Mouse (Mus musculus): ENCODE results near the gene Tulp1. TPM values are rescaled to one million over a fixed set of nuclear protein-coding genes. Genes with fewer than 3 reads are reported as not detected.
A peak's percentile ranks its signal among the peaks of the same experiment; 100 is the strongest.
"Not testable (repeated sequence)": the region's sequence is repeated elsewhere in the genome, so short reads cannot be mapped to it uniquely, and the experiment has no call there.

Tulp1 gene
- polyA plus RNA-seq (2015; fragmentation: Nextera tagmentation; extraction: Ambion mirVana), result 0.52 and 1.3 TPM in 2 replicates

GRCm38 (mm10) chr17:28365122-28365521 lies at the start of gene Tulp1:
Gene Tulp1 (minus strand): TSS chr17:28365222.
- DNase-seq (no peak), ATAC-seq (ENCODE audit: low read depth) (no peak)
- no peaks in the 10 kb centered on the region for H3K9me3 ChIP-seq (replicated peaks)
- H3K27ac ChIP-seq, result no peak within 1 kb of the TSS
- whole genome bisulfite sequencing (ENCODE audit: insufficient replicate concordance), result 20% methylated on average over 8 of the region's 8 CpGs
- H3K4me3 ChIP-seq (replicated peaks), result 0 out of 2 replicates have a peak within 1 kb of the TSS, but pooled peaks have one; percentile 12
- H3K36me3 ChIP-seq, result no peaks in the 10 kb centered on the region
- peak within 1 kb of the TSS; percentile 8 for H3K4me2 ChIP-seq
- H3K9ac ChIP-seq, result no peak within 1 kb of the TSS
- peaks cover 23% of the 10 kb centered on the region for H3K4me1 ChIP-seq (replicated peaks)
- H3K27me3 ChIP-seq, result peaks cover 60% of the 10 kb centered on the region

DNA sequence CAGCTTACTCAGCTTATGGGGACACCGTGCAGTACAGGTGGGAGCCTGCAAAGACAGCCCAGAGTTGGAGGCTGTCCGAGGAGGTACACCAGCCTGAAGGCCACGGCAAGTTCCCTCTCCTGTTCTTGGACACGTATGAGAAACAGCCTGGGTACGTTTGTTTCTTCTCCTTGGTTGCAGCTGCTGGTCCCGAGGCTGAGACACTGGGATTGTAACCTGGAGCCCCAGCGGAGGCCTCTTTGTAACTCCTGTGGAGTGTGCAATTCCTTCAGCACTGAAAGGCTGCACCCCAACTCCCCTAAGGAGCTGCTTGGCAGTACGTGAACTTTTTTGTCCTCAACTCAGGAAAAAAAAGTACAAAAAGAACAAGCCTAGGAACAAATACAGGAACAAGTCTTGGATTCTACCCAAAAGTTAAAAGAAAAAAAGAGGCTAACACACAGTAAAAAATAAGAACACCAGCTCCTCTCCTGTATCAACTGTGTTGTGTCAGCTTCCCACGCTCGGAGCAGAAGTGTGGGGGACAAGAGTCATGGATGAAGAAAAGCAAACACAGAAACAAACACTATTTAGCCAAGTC lies 46.4 kb upstream of the Tulp1 start:
- H3K27me3 ChIP-seq, result no peaks in the 10 kb centered on the region
- H3K36me3 ChIP-seq, result peaks cover 21% of the 10 kb centered on the region
- peaks cover 19% of the 10 kb centered on the region; the same call in 1 of the 2 replicates for H3K4me1 ChIP-seq (replicated peaks)
- no peak overlapping the region for H3K4me2 ChIP-seq
- H3K4me3 ChIP-seq (replicated peaks), result no peak overlapping the region
- WGBS (ENCODE audit: insufficient replicate concordance), result 74% methylated on average over 10 of the region's 10 CpGs
- DNase-seq, result no peak
- no peaks in the 10 kb centered on the region for H3K9me3 ChIP-seq (replicated peaks)
- ATAC-seq (ENCODE audit: low read depth), result no peak
- no peak overlapping the region for H3K27ac ChIP-seq
- no peak overlapping the region for H3K9ac ChIP-seq

GRCm38 (mm10) chr17:28410731-28411130 lies 45.7 kb upstream of the Tulp1 start:
- 75% methylated on average over 4 of the region's 4 CpGs for WGBS (ENCODE audit: insufficient replicate concordance)
- Histone ChIP-seq H3K9ac (no peak overlapping the region), H3K4me3 (replicated peaks) (no peak overlapping the region), H3K36me3 (peaks cover 27% of the 10 kb centered on the region), H3K27ac (no peak overlapping the region), H3K27me3 (no peaks in the 10 kb centered on the region), H3K4me2 (no peak overlapping the region), H3K9me3 (replicated peaks) (no peaks in the 10 kb centered on the region), H3K4me1 (replicated peaks) (peaks cover 19% of the 10 kb centered on the region; the same call in 1 of the 2 replicates)
- ATAC-seq (ENCODE audit: low read depth), result no peak
- no peak for DNase-seq

- no peaks in the 10 kb centered on the region for H3K9me3 ChIP-seq (replicated peaks)
- no peaks in the 10 kb centered on the region for H3K27me3 ChIP-seq
- no peak overlapping the region for H3K4me3 ChIP-seq (replicated peaks)
- 69% methylated on average over 5 of the region's 5 CpGs for WGBS (ENCODE audit: insufficient replicate concordance)
- peaks cover 34% of the 10 kb centered on the region for H3K36me3 ChIP-seq
- ATAC-seq (ENCODE audit: low read depth) (no peak), DNase-seq (no peak)
- H3K9ac ChIP-seq, result no peak overlapping the region
- peaks cover 19% of the 10 kb centered on the region; the same call in 1 of the 2 replicates for H3K4me1 ChIP-seq (replicated peaks)
- H3K4me2 ChIP-seq, result no peak overlapping the region
- no peak overlapping the region; the same call in 1 of the 2 replicates for H3K27ac ChIP-seq
Observed at GRCm38 (mm10) chr17:28408251-28408918, 43.4 kb upstream of the Tulp1 start.

GRCm38 (mm10) chr17:28407418-28408250 lies 42.6 kb upstream of the Tulp1 start:
- Histone ChIP-seq H3K36me3 (peaks cover 34% of the 10 kb centered on the region), H3K9ac (no peak overlapping the region), H3K4me1 (replicated peaks) (peaks cover 19% of the 10 kb centered on the region; the same call in 1 of the 2 replicates), H3K9me3 (replicated peaks) (no peaks in the 10 kb centered on the region), H3K27me3 (no peaks in the 10 kb centered on the region), H3K4me2 (no peak overlapping the region), H3K4me3 (replicated peaks) (no peak overlapping the region), H3K27ac (no peak overlapping the region)
- DNase-seq (peak; percentile 31), ATAC-seq (ENCODE audit: low read depth) (peak; percentile 59)
- 18% methylated on average over 15 of the region's 15 CpGs for WGBS (ENCODE audit: insufficient replicate concordance)

- peaks cover 34% of the 10 kb centered on the region for H3K36me3 ChIP-seq
- peaks cover 19% of the 10 kb centered on the region; the same call in 1 of the 2 replicates for H3K4me1 ChIP-seq (replicated peaks)
- 78% methylated on average over 7 of the region's 7 CpGs for WGBS (ENCODE audit: insufficient replicate concordance)
- H3K27me3 ChIP-seq, result no peaks in the 10 kb centered on the region
- H3K4me2 ChIP-seq, result no peak overlapping the region
- H3K27ac ChIP-seq, result no peak overlapping the region
- H3K9ac ChIP-seq, result no peak overlapping the region
- no peak for ATAC-seq (ENCODE audit: low read depth)
- DNase-seq, result no peak
- H3K4me3 ChIP-seq (replicated peaks), result no peak overlapping the region
- H3K9me3 ChIP-seq (replicated peaks), result no peaks in the 10 kb centered on the region
Observed at GRCm38 (mm10) chr17:28406471-28406870, 41.4 kb upstream of the Tulp1 start.

DNA sequence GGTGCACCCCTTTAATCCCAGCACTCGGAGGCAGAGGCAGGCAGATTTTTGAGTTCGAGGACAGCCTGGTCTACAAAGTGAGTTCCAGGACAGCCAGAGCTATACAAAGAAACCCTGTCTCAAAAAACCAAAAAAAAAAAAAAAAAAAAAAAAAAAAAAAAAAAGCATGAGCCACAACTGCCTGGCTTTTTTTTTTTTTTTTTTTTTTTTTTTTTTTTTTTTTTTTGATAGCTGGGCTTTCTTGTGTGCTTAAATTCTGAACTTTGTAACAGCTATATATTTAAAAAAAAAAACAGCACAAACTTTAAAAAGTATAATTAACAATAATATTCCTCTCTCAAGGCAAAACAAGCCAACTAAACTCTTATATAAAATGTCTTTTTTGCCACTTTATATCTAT lies 39.7 kb upstream of the Tulp1 start:
- Histone ChIP-seq H3K36me3 (peaks cover 33% of the 10 kb centered on the region), H3K4me1 (replicated peaks) (peaks cover 19% of the 10 kb centered on the region; the same call in 1 of the 2 replicates)
- not testable (repeated sequence) for H3K27me3 ChIP-seq; H3K9me3 ChIP-seq (replicated peaks); H3K4me3 ChIP-seq (replicated peaks); H3K9ac ChIP-seq; H3K27ac ChIP-seq; DNase-seq; H3K4me2 ChIP-seq; ATAC-seq (ENCODE audit: low read depth)
- WGBS (ENCODE audit: insufficient replicate concordance), result 74% methylated on average over 2 of the region's 2 CpGs

DNA sequence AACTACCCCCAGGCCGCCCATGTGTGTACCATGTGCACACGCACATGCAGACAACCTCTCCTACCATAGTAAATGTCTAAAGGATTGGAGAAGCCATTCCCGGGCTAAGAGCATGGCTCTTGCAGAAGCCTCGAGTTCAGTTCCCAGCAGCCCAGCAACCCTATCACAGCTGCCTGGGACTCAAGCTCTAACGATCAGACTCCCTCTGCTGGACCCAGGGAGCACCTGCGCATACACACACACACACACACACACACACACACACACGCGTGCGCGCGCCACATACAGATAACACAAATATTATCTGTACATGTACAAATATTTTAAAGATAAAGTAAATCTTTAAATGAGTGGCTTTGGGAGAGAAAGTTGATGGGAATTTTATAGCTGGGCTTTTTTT lies 39.3 kb upstream of the Tulp1 start:
- Histone ChIP-seq H3K9ac (no peak overlapping the region), H3K9me3 (replicated peaks) (no peaks in the 10 kb centered on the region), H3K4me3 (replicated peaks) (no peak overlapping the region), H3K4me1 (replicated peaks) (peaks cover 19% of the 10 kb centered on the region; the same call in 1 of the 2 replicates), H3K36me3 (peaks cover 38% of the 10 kb centered on the region), H3K4me2 (no peak overlapping the region), H3K27me3 (no peaks in the 10 kb centered on the region), H3K27ac (no peak overlapping the region)
- ATAC-seq (ENCODE audit: low read depth) (no peak), DNase-seq (no peak)
- 87% methylated on average over 11 of the region's 11 CpGs for WGBS (ENCODE audit: insufficient replicate concordance)

GRCm38 (mm10) chr17:28394994-28395393 lies 30.0 kb upstream of the Tulp1 start:
- no peak overlapping the region for H3K4me2 ChIP-seq
- peaks cover 20% of the 10 kb centered on the region for H3K36me3 ChIP-seq
- no peaks in the 10 kb centered on the region for H3K9me3 ChIP-seq (replicated peaks)
- H3K9ac ChIP-seq, result no peak overlapping the region
- 62% methylated on average over 7 of the region's 7 CpGs for WGBS (ENCODE audit: insufficient replicate concordance)
- ATAC-seq (ENCODE audit: low read depth) (no peak), DNase-seq (no peak)
- no peak overlapping the region for H3K4me3 ChIP-seq (replicated peaks)
- H3K4me1 ChIP-seq (replicated peaks), result peaks cover 13% of the 10 kb centered on the region
- H3K27ac ChIP-seq, result no peak overlapping the region
- H3K27me3 ChIP-seq, result 0 out of 2 replicates have a peak, but pooled peaks cover 3% of the 10 kb centered on the region

DNA sequence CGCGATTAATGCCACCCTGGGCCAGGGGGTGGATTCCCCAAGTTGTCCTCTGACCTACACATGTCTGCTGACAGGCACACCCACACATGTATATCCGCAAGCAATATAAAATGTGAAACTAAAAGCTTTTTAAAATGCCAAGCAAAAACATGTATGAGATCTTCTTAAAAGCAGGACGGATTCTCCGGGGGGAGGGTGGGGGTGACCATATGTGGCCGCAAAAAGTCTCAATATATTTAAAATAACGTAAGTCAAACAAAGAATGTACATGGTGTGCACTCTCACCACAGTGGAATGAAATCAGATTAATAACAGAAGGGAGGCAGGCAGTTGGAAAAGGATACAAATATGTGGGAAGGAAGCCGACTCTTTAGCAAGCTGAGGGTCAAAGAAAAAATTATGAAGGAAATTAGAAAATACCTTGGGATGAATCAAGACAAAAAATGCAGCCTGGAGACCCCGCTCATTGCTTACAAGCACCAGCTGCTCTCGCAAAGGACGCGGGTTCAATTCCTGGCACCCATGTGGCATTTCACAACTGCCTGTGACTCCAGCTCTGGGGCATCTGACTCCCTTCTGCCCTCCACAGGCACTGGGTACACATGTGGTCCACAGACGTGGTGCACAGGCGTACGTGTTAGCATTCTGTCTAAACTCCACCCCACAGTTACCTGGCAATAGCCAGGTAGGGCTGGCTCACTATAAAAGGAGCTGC lies 29.2 kb upstream of the Tulp1 start:
- DNase-seq (no peak), ATAC-seq (ENCODE audit: low read depth) (no peak)
- 78% methylated on average over 15 of the region's 15 CpGs for WGBS (ENCODE audit: insufficient replicate concordance)
- H3K4me3 ChIP-seq (replicated peaks), result no peak overlapping the region
- no peaks in the 10 kb centered on the region for H3K9me3 ChIP-seq (replicated peaks)
- H3K4me2 ChIP-seq, result no peak overlapping the region
- no peak overlapping the region for H3K27ac ChIP-seq
- peaks cover 13% of the 10 kb centered on the region for H3K4me1 ChIP-seq (replicated peaks)
- H3K27me3 ChIP-seq, result peaks cover 5% of the 10 kb centered on the region
- H3K9ac ChIP-seq, result no peak overlapping the region
- H3K36me3 ChIP-seq, result peaks cover 15% of the 10 kb centered on the region

All from liver, embryonic 13.5 days (tissue).